Mouse (Mus musculus) gastrocnemius, postnatal 14 days (tissue): Measurements from ENCODE around the gene Aim2. TPM values are rescaled to one million over a fixed set of nuclear protein-coding genes. Genes with fewer than 3 reads are reported as not detected.
"Not testable (repeated sequence)": the region's sequence is repeated elsewhere in the genome, so short reads cannot be mapped to it uniquely, and the experiment has no call there.

Experiments used
- DNase-seq: peaks from one replicate; pipeline ENCODE4 v3.0.0; 2021; ENCODE audit warnings: mixed read lengths
- intact Hi-C: fragments of 180-260 bp; cut with DNase I; formaldehyde crosslinking; loops from one replicate; pipeline ENCODE4 v1.15.1; 2025; ENCODE audit warnings: low total_unique reads
- total RNA-seq, 2 experiments: library from RNA; stranded (reverse); gene quantifications; 2 replicates each; pipeline ENCODE4 v1.2.3; 2021

The Aim2 gene
- total RNA-seq, 2 experiments from 2014 or later, result 0.35 to 0.69 TPM

- DNase-seq, result no peak
- intact Hi-C loops, result no loop called here
Observed at GRCm38 (mm10) chr1:173437161-173437953, 86.7 kb downstream of the Aim2 start.

GRCm38 (mm10) chr1:173440681-173441080 is 90.0 kb downstream of the Aim2 start:
- intact Hi-C loops, result no loop called here

GRCm38 (mm10) chr1:173441210-173441609 is 90.5 kb downstream of the Aim2 start:
- no peak for DNase-seq
- intact Hi-C loops, result no loop called here

More at GRCm38 (mm10) chr1:173440681-173441080, 90.0 kb downstream of the Aim2 start:
- DNase-seq, result no peak

- DNase-seq, result no peak
Observed at GRCm38 (mm10) chr1:173443061-173443460, 92.4 kb downstream of the Aim2 start.

GRCm38 (mm10) chr1:173447067-173447466 is 96.4 kb downstream of the Aim2 start:
- intact Hi-C loops, result no loop called here
- no peak for DNase-seq

More at GRCm38 (mm10) chr1:173443061-173443460, 92.4 kb downstream of the Aim2 start:
- intact Hi-C loops, result no loop called here

GRCm38 (mm10) chr1:173450621-173451020 is 99.9 kb downstream of the Aim2 start:
- intact Hi-C loops, result loop anchor here (10.0 kb wide), 1 partner anchor 654 kb away; no protein-coding TSS in a partner anchor
- DNase-seq, result no peak

GRCm38 (mm10) chr1:173451665-173452064 is 101.0 kb downstream of the Aim2 start:
- intact Hi-C loops, result loop anchor here (10.0 kb wide), 1 partner anchor 653 kb away; no protein-coding TSS in a partner anchor
- no peak for DNase-seq

- DNase-seq, result no peak
- intact Hi-C loops, result loop anchor here (5.0 to 10.0 kb wide), 2 partner anchors 649 to 1011 kb away; no protein-coding TSS in a partner anchor
Observed at GRCm38 (mm10) chr1:173456139-173456754, 105.6 kb downstream of the Aim2 start.

GRCm38 (mm10) chr1:173456761-173457160 is 106.1 kb downstream of the Aim2 start:
- no peak for DNase-seq
- intact Hi-C loops, result loop anchor here (5.0 to 10.0 kb wide), 2 partner anchors 648 to 1011 kb away; no protein-coding TSS in a partner anchor

- DNase-seq, intact Hi-C loops: not testable (repeated sequence)
Observed at GRCm38 (mm10) chr1:173480399-173481181, 129.9 kb downstream of the Aim2 start.

- DNase-seq, intact Hi-C loops: not testable (repeated sequence)
Observed at GRCm38 (mm10) chr1:173481182-173481574, 130.5 kb downstream of the Aim2 start.

- intact Hi-C loops, DNase-seq: not testable (repeated sequence)
Observed at GRCm38 (mm10) chr1:173490812-173491480, 140.3 kb downstream of the Aim2 start, which contains the start of gene Ifi206. TSS of gene Ifi206 (minus strand) at chr1:173491041.

- DNase-seq, intact Hi-C loops: not testable (repeated sequence)
Observed at GRCm38 (mm10) chr1:173491483-173491882, 140.8 kb downstream of the Aim2 start.

GRCm38 (mm10) chr1:173510595-173510994 is 159.9 kb downstream of the Aim2 start:
- intact Hi-C loops, DNase-seq: not testable (repeated sequence)

Other genes starting within 250 kb of the Aim2 start
- not detected for gene Olfr1408, start 213.5 kb upstream of the Aim2 start, total RNA-seq
- gene Olfr1406, start 160.2 kb upstream of the Aim2 start, total RNA-seq, result not detected
- gene Olfr218, start 153.1 kb upstream of the Aim2 start, total RNA-seq, result not detected
- gene Olfr1404, start 138.5 kb upstream of the Aim2 start, total RNA-seq, result not detected
- not detected for gene Fcer1a, start 123.7 kb upstream of the Aim2 start, total RNA-seq
- not detected for gene Olfr418, start 84.9 kb upstream of the Aim2 start, total RNA-seq
- not detected for gene Mptx2, start 73.1 kb upstream of the Aim2 start, total RNA-seq
- gene Ackr1, start 17.1 kb upstream of the Aim2 start, total RNA-seq, result 1 to 10 TPM; 5.1 to 7.9 TPM
- 10 to 100 TPM; 15.4 to 21.4 TPM for gene Cadm3, start 16.8 kb downstream of the Aim2 start, total RNA-seq
- gene Ifi206, start 140.2 kb downstream of the Aim2 start, total RNA-seq, result not detected
- not detected for gene Ifi214, start 185.1 kb downstream of the Aim2 start, total RNA-seq
- not detected for gene Ifi213, start 248.4 kb downstream of the Aim2 start, total RNA-seq